Mouse (Mus musculus): ENCODE results near the gene Lrrc28. TPM values are rescaled to one million over a fixed set of nuclear protein-coding genes. Genes with fewer than 3 reads are reported as not detected.

The Lrrc28 gene
- polyA plus RNA-seq, 1 experiment = 41.8 TPM

DNA sequence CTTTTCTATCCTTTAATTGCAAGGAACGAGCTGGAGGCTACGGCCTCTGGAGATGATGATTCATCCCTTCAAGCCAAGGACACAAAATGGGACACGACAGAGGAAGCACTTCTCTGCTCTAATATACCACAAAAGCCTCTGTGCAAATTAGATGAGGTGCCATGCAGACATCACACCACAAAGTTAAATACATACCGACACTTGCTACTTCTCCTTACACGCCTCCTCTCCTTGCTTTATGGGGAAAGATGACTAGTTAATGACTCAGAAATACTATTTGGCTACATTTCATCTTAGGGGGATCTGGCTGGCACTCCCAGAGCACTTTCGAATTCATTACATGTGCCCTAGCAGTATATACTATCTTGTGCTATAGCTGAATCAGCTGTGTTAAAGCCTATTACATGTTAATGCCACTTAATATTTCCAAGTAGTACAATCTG is 96.4 kb downstream of the Lrrc28 start:
- TF ChIP-seq POLR2A (IDR thresholded peaks at IDR 0.05; ENCODE audit: low read depth, low read length) = no peak
- WGBS = 82% methylated on average over 6 of the region's 6 CpGs
- DNase-seq = no peak
- H3K4me3 ChIP-seq (ENCODE audit: insufficient read depth, low read depth, low read length) = no peak overlapping the region
- no peaks in the 10 kb centered on the region for H3K27me3 ChIP-seq (replicated peaks; ENCODE audit: control insufficient read depth, insufficient read depth, low read length)
- H3K27ac ChIP-seq (ENCODE audit: insufficient read depth, low read depth, low read length) = no peak overlapping the region
- no peaks in the 10 kb centered on the region; the same call in 1 of the 2 replicates for H3K36me3 ChIP-seq (ENCODE audit: control insufficient read depth, insufficient read depth, low read length)
- H3K4me1 ChIP-seq (ENCODE audit: control insufficient read depth, insufficient read depth, low read length) = peaks cover 3% of the 10 kb centered on the region; the same call in 1 of the 2 replicates

DNA sequence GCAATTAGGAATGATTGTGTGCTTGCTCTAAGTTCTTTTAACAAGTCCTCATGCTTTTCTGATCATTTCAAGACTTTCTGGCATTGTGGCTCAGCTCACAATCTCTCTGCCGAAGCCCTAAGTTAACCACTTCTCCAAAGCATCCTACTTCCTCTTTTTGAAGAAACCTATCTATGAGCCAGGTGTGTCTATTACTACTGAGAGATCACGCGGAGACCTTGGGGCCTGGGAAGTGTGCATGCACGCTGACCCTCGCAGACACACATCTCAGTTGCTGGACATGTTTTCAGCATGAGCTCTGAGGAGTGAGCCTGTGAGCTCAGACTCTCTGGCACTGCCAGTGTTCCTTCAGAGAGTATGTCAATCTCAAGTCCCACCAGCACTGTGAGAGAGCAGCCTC is 98.8 kb downstream of the Lrrc28 start:
- Histone ChIP-seq H3K27me3 (replicated peaks; ENCODE audit: control insufficient read depth, insufficient read depth, low read length) (no peaks in the 10 kb centered on the region), H3K4me1 (ENCODE audit: control insufficient read depth, insufficient read depth, low read length) (peaks cover 3% of the 10 kb centered on the region; the same call in 1 of the 2 replicates), H3K4me3 (ENCODE audit: insufficient read depth, low read depth, low read length) (no peak overlapping the region), H3K27ac (ENCODE audit: insufficient read depth, low read depth, low read length) (no peak overlapping the region), H3K36me3 (ENCODE audit: control insufficient read depth, insufficient read depth, low read length) (no peaks in the 10 kb centered on the region; the same call in none of the 2 replicates)
- DNase-seq = no peak
- TF ChIP-seq POLR2A (IDR thresholded peaks at IDR 0.05; ENCODE audit: low read depth, low read length) (no peak), CTCF (conservative IDR thresholded peaks at IDR 0.05; ENCODE audit: insufficient read depth, insufficient read length, low read depth, low read length) (no peak)
- 96% methylated on average over 5 of the region's 5 CpGs for WGBS

DNA sequence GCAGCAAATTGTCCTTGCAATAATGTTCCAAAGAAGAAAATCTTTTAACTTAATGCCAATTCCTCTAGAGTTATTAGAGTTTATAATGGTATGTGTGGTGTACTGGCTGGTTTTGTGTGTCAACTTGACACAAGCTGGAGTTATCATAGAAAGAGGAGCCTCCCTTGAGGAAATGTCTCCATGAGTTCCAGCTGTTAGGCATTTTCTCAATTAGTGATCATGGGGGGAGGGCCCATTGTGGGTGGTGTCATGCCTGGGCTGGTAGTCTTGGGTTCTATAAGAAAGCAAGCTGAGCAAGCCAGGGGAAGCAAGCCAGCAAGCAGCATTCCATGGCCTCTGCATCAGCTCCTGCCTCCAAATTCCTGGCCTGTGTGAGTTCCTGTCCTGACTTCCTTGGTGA is 100.5 kb downstream of the Lrrc28 start:
- H3K4me1 ChIP-seq (ENCODE audit: control insufficient read depth, insufficient read depth, low read length) = peaks cover 3% of the 10 kb centered on the region; the same call in 1 of the 2 replicates
- no peak overlapping the region for H3K27ac ChIP-seq (ENCODE audit: insufficient read depth, low read depth, low read length)
- H3K36me3 ChIP-seq (ENCODE audit: control insufficient read depth, insufficient read depth, low read length) = no peaks in the 10 kb centered on the region; the same call in none of the 2 replicates
- no peak for TF ChIP-seq POLR2A (IDR thresholded peaks at IDR 0.05; ENCODE audit: low read depth, low read length)
- no peak for TF ChIP-seq CTCF (conservative IDR thresholded peaks at IDR 0.05; ENCODE audit: insufficient read depth, insufficient read length, low read depth, low read length)
- H3K4me3 ChIP-seq (ENCODE audit: insufficient read depth, low read depth, low read length) = no peak overlapping the region
- no peak for DNase-seq
- no peaks in the 10 kb centered on the region for H3K27me3 ChIP-seq (replicated peaks; ENCODE audit: control insufficient read depth, insufficient read depth, low read length)

DNA sequence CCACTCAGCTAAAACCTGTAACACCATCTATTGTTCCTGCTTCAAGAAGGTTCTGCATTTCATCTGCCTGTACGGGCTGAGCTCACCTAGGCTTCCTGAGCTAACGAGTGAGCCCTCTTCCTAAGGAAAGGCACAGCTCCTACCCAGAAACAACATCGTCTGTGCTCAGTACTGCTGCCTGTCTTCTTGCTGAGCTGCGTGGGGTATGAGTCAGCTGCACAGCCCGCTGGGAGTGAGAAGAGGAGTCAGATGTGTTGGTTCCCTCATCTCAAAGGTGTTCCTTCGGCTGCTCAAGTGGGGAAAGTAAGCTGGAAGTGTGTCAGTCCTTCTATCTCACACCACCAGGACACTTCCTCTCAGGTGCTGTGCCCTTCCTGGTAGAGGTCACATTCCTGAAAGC is 101.4 kb downstream of the Lrrc28 start:
- Histone ChIP-seq H3K36me3 (ENCODE audit: control insufficient read depth, insufficient read depth, low read length) (no peaks in the 10 kb centered on the region; the same call in none of the 2 replicates), H3K4me3 (ENCODE audit: insufficient read depth, low read depth, low read length) (no peak overlapping the region), H3K4me1 (ENCODE audit: control insufficient read depth, insufficient read depth, low read length) (no peaks in the 10 kb centered on the region), H3K27ac (ENCODE audit: insufficient read depth, low read depth, low read length) (no peak overlapping the region), H3K27me3 (replicated peaks; ENCODE audit: control insufficient read depth, insufficient read depth, low read length) (no peaks in the 10 kb centered on the region)
- TF ChIP-seq CTCF (conservative IDR thresholded peaks at IDR 0.05; ENCODE audit: insufficient read depth, insufficient read length, low read depth, low read length) (no peak), POLR2A (IDR thresholded peaks at IDR 0.05; ENCODE audit: low read depth, low read length) (no peak)
- WGBS = 84% methylated on average over 6 of the region's 6 CpGs
- no peak for DNase-seq

DNA sequence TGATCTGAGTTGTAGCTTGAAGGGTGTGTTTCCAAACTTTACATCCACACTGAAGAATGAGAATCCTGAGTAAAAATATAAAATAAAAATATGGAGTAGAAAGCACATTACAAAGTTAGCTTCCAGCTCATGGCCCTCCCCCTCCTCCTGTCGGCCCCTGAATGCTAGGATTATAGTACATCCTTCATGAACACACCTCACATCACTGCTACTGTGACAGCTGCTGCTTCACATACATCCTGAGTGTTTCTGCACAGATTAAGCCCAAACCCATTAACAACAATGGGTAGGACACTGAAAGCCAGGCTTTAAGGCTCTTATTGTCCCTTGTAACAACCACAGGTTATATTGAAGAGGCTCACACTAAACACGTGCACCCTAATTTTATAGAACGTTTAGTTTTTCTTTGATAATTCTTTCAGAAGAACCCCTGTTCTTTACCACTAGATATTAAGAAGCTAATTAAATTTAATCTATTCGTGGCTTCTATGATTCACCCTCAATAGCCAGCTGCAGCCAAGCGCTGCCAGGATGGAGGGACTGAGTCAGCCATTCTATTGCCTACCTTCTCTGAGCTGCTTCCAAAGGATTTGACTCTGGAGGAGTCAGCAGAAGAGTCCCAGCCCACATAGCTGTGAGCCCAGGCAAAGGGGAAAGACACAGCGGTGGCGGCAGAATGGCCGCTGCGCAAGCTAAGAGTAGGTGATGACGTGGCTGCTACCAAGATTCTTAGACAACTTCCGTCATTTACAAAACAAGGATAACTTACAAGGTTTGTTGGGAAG is 108.3 kb downstream of the Lrrc28 start:
- Histone ChIP-seq H3K4me3 (ENCODE audit: insufficient read depth, low read depth, low read length) (no peak overlapping the region), H3K27ac (ENCODE audit: insufficient read depth, low read depth, low read length) (no peak overlapping the region), H3K27me3 (replicated peaks; ENCODE audit: control insufficient read depth, insufficient read depth, low read length) (no peaks in the 10 kb centered on the region), H3K4me1 (ENCODE audit: control insufficient read depth, insufficient read depth, low read length) (no peaks in the 10 kb centered on the region), H3K36me3 (ENCODE audit: control insufficient read depth, insufficient read depth, low read length) (no peaks in the 10 kb centered on the region)
- DNase-seq = no peak
- TF ChIP-seq POLR2A (IDR thresholded peaks at IDR 0.05; ENCODE audit: low read depth, low read length) (no peak), CTCF (conservative IDR thresholded peaks at IDR 0.05; ENCODE audit: insufficient read depth, insufficient read length, low read depth, low read length) (no peak)
- 94% methylated on average over 11 of the region's 11 CpGs for WGBS

DNA sequence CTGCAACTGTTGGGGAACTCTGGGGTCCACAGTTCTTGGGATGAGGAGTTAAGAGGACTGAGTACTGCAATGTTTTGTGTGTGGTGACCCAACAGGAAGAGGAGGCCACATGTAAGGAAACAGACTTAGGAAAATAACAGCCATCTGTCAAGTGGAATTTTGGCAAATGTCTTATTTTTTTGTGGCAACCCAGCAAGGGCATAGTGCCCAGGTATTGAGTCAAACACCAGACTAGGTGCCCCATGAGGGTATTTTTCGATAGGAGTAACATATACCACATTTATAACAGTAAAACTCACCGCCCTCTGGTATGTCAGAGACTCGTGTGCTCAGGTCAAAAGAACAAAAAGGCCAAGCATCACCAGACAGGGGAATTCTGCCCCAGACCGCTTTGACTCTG is 109.1 kb downstream of the Lrrc28 start:
- no peak overlapping the region for H3K27ac ChIP-seq (ENCODE audit: insufficient read depth, low read depth, low read length)

DNA sequence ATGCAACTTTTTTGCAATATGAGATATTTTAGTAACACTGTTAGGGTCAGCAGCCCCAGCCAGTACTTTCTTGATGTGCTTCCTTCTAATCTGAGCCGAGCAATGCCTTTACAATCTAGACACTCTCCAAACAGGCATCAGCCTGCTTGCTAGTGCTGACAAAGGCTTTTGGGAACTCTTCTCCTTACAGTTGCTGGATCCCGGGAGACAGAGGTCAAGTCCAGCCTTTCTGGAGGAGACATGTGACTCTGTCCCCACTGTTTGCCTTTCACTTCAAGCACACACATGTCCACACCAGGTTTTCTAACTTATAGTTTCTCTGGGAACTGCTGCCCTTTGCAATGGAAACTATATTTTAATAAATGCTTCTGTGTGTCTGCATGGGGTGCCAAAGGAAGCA is 114.1 kb downstream of the Lrrc28 start:
- TF ChIP-seq CTCF (conservative IDR thresholded peaks at IDR 0.05; ENCODE audit: insufficient read depth, insufficient read length, low read depth, low read length) (no peak), POLR2A (IDR thresholded peaks at IDR 0.05; ENCODE audit: low read depth, low read length) (no peak)
- H3K4me1 ChIP-seq (ENCODE audit: control insufficient read depth, insufficient read depth, low read length) = no peaks in the 10 kb centered on the region; the same call in 1 of the 2 replicates
- no peaks in the 10 kb centered on the region for H3K27me3 ChIP-seq (replicated peaks; ENCODE audit: control insufficient read depth, insufficient read depth, low read length)
- H3K4me3 ChIP-seq (ENCODE audit: insufficient read depth, low read depth, low read length) = no peak overlapping the region
- H3K27ac ChIP-seq (ENCODE audit: insufficient read depth, low read depth, low read length) = no peak overlapping the region
- no peaks in the 10 kb centered on the region for H3K36me3 ChIP-seq (ENCODE audit: control insufficient read depth, insufficient read depth, low read length)
- 47% methylated on average over 2 of the region's 2 CpGs for WGBS
- DNase-seq = peak; percentile 46

More for the DNA sequence above, 109.1 kb downstream of the Lrrc28 start:
- 77% methylated on average over 4 of the region's 4 CpGs for WGBS
- no peak overlapping the region for H3K4me3 ChIP-seq (ENCODE audit: insufficient read depth, low read depth, low read length)
- no peak for TF ChIP-seq POLR2A (IDR thresholded peaks at IDR 0.05; ENCODE audit: low read depth, low read length)
- TF ChIP-seq CTCF (conservative IDR thresholded peaks at IDR 0.05; ENCODE audit: insufficient read depth, insufficient read length, low read depth, low read length) = no peak
- no peaks in the 10 kb centered on the region for H3K4me1 ChIP-seq (ENCODE audit: control insufficient read depth, insufficient read depth, low read length)
- DNase-seq = peak; percentile 24
- no peaks in the 10 kb centered on the region for H3K36me3 ChIP-seq (ENCODE audit: control insufficient read depth, insufficient read depth, low read length)
- no peaks in the 10 kb centered on the region for H3K27me3 ChIP-seq (replicated peaks; ENCODE audit: control insufficient read depth, insufficient read depth, low read length)
